Mouse (Mus musculus): ENCODE data around the gene Als2cl. TPM values are rescaled to one million over a fixed set of nuclear protein-coding genes. Genes with fewer than 3 reads are reported as not detected.

Gene Als2cl
- polyA plus RNA-seq, 1 experiment from 2014 or later = 4.5 TPM

- Histone ChIP-seq H3K4me2 (no peak overlapping the region), H3K27ac (ENCODE audit: low read depth) (no peak overlapping the region), H3K9ac (no peak overlapping the region), H3K4me1 (ENCODE audit: insufficient read depth) (no peaks in the 10 kb centered on the region), H3K36me3 (ENCODE audit: insufficient read depth) (no peaks in the 10 kb centered on the region), H3K9me3 (ENCODE audit: low read depth, low read length) (no peaks in the 10 kb centered on the region), H3K4me3 (ENCODE audit: low read depth, low read length) (no peak overlapping the region), H3K27me3 (ENCODE audit: insufficient read depth, low read length) (peaks cover 49% of the 10 kb centered on the region)
- DNase-seq (no peak), ATAC-seq (ENCODE audit: insufficient read depth) (no peak)
- WGBS = 39% methylated on average over 8 of the region's 8 CpGs
- no peak for TF ChIP-seq CTCF (IDR thresholded peaks at IDR 0.05; ENCODE audit: low read depth)
Observed at GRCm38 (mm10) chr9:110948813-110949310, 69.2 kb downstream of the Als2cl start.

- ATAC-seq (ENCODE audit: insufficient read depth) = no peak
- Histone ChIP-seq H3K4me3 (ENCODE audit: low read depth, low read length) (no peak overlapping the region), H3K27me3 (ENCODE audit: insufficient read depth, low read length) (peaks cover 44% of the 10 kb centered on the region), H3K27ac (ENCODE audit: low read depth) (no peak overlapping the region), H3K4me1 (ENCODE audit: insufficient read depth) (no peaks in the 10 kb centered on the region), H3K4me2 (no peak overlapping the region), H3K9me3 (ENCODE audit: low read depth, low read length) (no peaks in the 10 kb centered on the region), H3K9ac (no peak overlapping the region), H3K36me3 (ENCODE audit: insufficient read depth) (no peaks in the 10 kb centered on the region)
- no peak for TF ChIP-seq CTCF (IDR thresholded peaks at IDR 0.05; ENCODE audit: low read depth)
- no peak for DNase-seq
- 89% methylated on average over 3 of the region's 3 CpGs for WGBS
Observed at GRCm38 (mm10) chr9:110950109-110950508, 70.4 kb downstream of the Als2cl start.

Small RNAs within 50 kb of the gene (microRNA-seq; reads per million reads assigned to microRNA genes)
- gene Gm24269 (ENCODE audit: borderline number of aligned reads) = not detected

Other genes with a start within 250 kb of the Als2cl start
- 3.2 and 3.8 TPM in 2 replicates for gene Nbeal2, start 225.7 kb upstream of the Als2cl start, polyA plus RNA-seq (2014; fragmentation: Nextera tagmentation; extraction: Ambion mirVana)
- gene Ccdc12, start 223.4 kb upstream of the Als2cl start, polyA plus RNA-seq (2014; fragmentation: Nextera tagmentation; extraction: Ambion mirVana) = 143 and 155 TPM in 2 replicates
- 1.9 TPM in 2 replicates for gene Myl3, start 138.0 kb upstream of the Als2cl start, polyA plus RNA-seq (2014; fragmentation: Nextera tagmentation; extraction: Ambion mirVana)
- 88.6 and 97.8 TPM in 2 replicates for gene Pth1r, start 132.7 kb upstream of the Als2cl start, polyA plus RNA-seq (2014; fragmentation: Nextera tagmentation; extraction: Ambion mirVana)
- gene Prss42, start 81.7 kb upstream of the Als2cl start, polyA plus RNA-seq (2014; fragmentation: Nextera tagmentation; extraction: Ambion mirVana) = not detected in 2 replicates
- gene Prss44, start 65.9 kb upstream of the Als2cl start, polyA plus RNA-seq (2014; fragmentation: Nextera tagmentation; extraction: Ambion mirVana) = not detected in 2 replicates
- gene Prss43, start 53.2 kb upstream of the Als2cl start, polyA plus RNA-seq (2014; fragmentation: Nextera tagmentation; extraction: Ambion mirVana) = not detected in 2 replicates
- 0.15 TPM in 1 of 2 replicates, not detected in the other for gene Prss45, start 45.3 kb upstream of the Als2cl start, polyA plus RNA-seq (2014; fragmentation: Nextera tagmentation; extraction: Ambion mirVana)
- gene Prss46, start 35.4 kb upstream of the Als2cl start, polyA plus RNA-seq (2014; fragmentation: Nextera tagmentation; extraction: Ambion mirVana) = not detected in 2 replicates
- not detected in 2 replicates for gene Prss50, start 21.9 kb upstream of the Als2cl start, polyA plus RNA-seq (2014; fragmentation: Nextera tagmentation; extraction: Ambion mirVana)
- gene Tmie, start 243 bp downstream of the Als2cl start, polyA plus RNA-seq (2014; fragmentation: Nextera tagmentation; extraction: Ambion mirVana) = 0.21 and 0.31 TPM in 2 replicates
- not detected in 2 replicates for gene Fam240a, start 37.0 kb downstream of the Als2cl start, polyA plus RNA-seq (2014; fragmentation: Nextera tagmentation; extraction: Ambion mirVana)
- not detected in 2 replicates for gene Tdgf1, start 66.3 kb downstream of the Als2cl start, polyA plus RNA-seq (2014; fragmentation: Nextera tagmentation; extraction: Ambion mirVana)
- gene Lrrc2, start 71.7 kb downstream of the Als2cl start, polyA plus RNA-seq (2014; fragmentation: Nextera tagmentation; extraction: Ambion mirVana) = 0.12 TPM in 1 of 2 replicates, not detected in the other
- 0.15 and 0.41 TPM in 2 replicates for gene Rtp3, start 110.7 kb downstream of the Als2cl start, polyA plus RNA-seq (2014; fragmentation: Nextera tagmentation; extraction: Ambion mirVana)
- 0.17 and 2.5 TPM in 2 replicates for gene Ltf, start 139.4 kb downstream of the Als2cl start, polyA plus RNA-seq (2014; fragmentation: Nextera tagmentation; extraction: Ambion mirVana)
- gene Ccrl2, start 177.6 kb downstream of the Als2cl start, polyA plus RNA-seq (2014; fragmentation: Nextera tagmentation; extraction: Ambion mirVana) = 2.1 and 2.9 TPM in 2 replicates
- gene Lrrfip2, start 237.7 kb downstream of the Als2cl start, polyA plus RNA-seq (2014; fragmentation: Nextera tagmentation; extraction: Ambion mirVana) = 39.6 and 40.4 TPM in 2 replicates